Mouse (Mus musculus): ENCODE data around the gene Ubr4.

Gene Ubr4

DNA sequence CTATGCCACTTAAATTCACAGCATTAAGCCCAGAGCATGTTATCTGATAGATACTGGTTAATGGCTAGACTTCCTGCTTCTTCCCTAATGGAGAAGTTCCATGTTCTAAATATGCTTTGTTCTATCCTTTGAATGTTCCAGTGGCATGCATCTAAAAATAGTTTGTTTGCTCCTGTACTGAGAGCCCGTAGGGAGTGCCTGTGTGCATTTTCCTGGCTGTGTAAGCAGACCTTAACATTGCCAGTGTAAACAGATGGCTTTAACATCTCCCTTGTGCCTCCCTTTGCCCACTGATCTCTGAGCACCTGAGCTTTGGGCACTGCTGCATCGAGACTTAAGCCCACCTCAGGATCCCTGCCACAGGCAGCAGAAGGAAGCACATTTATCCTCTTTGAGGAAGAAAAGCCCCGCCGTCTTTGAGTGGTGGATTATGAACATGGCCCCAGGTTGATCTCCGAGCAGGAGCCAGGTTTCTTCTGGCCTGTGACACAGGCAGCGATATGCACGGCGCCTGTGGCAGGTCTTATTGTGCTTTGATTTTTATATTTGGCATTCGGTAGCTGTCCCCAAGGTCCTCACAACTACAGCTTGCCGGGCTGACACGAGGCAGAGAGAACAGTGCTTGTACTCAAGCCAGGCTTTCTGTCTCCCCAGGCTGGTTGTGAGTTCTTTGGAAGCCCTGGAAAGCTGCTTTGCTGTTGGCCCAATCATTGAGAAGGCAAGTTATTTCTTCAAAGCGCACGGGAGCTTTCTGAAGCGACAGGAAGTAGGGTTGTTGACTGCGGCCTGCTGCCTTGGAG lies 80.8 kb downstream of the Ubr4 start:
- DNase-seq = no peak

DNA sequence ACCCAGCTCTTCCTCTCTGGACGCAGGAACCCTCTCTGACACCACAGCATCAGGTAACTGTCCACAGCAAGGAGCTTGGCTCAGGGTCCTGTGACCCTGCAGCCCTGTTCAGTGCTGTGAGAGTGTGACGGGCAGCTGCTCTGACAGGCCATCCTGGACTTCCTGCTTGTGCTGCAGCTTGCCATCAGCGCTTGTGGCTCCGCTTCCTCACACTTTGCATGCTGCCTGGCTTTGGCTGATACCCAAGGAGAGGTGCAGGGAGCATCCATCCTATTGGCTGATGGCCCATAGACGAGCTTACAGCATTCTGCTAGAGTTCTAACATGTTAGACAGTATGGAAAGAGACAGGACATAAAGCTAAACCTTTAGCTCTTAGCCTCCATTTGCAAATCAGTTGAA lies 88.8 kb downstream of the Ubr4 start:
- DNase-seq = no peak

DNA sequence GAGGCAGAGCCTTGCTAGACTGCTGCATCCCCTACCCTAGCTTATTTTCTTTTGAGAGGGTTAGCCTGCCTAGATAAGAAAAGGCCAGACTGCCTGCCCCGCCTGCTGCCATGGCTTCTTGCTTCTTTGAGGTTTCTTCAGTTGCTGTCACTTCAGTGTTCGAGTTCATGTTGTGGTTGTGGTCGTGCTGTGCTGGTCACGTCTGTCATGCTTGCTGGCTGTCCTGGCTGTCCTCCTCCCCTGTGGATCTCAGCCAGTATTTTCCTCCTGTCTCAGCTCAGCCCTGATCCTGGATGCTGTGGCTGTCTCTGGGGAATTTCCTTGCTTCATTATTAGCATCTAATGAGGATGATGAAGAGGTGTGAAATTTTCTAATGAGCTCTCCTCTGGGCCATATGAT lies 89.4 kb downstream of the Ubr4 start:
- DNase-seq = no peak

DNA sequence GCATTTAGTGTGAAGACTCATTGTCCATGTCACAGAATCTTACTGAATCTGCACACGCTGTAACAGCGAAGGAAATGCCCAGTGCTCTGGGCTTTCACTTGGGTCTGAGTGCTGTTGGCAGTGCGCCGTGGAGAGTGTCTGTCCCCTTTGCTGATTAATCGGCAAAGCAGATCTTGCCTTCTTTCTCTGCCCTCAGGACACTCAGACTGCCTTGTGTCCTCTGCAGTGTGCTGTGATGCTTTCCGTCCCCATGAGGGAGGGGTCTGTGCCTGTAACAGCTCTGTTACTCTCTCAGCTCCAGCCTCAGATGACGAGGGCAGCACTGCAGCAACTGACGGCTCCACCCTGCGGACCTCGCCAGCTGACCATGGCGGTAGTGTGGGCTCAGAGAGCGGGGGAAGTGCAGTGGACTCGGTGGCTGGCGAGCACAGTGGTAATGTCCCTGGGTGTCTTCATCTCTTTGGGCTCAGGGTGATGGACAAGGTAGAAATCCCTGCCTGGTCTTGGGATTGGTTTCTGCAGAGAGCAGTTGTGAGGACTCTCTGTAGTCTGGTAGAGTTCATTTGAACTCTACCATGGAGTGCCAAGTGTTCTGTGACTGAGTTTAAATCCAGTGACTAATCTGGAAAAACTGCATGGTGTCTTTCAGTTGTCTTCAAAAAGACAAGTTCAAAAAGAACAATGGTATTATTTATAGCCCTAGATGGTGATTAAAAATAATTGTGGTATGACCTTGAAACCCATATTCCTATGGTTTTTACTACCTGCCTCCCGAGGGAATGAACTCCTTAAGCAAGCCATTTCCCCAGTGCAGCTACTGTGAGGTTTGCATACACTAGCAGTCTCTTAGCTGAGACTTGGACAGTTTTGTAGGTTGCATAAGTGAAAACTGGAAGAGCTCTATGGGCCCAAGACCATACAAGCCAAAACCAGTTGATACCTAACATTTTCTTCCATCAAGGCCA lies 90.3 kb downstream of the Ubr4 start:
- no peak for DNase-seq

DNA sequence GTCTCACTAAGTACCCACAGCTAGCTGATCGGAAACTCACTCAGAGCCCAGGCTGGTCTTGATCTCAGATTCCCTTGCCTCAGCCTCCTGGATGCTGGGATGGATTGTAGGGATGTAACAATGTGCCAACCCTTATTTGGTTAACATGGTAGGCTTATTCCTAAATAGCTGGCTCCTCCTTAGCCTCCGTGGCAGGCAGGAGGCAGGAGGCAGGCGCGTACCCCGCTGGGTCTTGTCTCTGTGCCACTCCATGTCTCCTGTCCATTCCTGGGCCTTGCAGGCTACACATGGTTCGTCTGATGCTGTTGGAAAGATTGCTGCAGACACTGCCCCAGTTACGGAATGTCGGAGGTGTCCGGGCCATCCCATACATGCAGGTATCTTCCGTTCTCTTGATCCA lies 91.9 kb downstream of the Ubr4 start:
- DNase-seq = no peak

DNA sequence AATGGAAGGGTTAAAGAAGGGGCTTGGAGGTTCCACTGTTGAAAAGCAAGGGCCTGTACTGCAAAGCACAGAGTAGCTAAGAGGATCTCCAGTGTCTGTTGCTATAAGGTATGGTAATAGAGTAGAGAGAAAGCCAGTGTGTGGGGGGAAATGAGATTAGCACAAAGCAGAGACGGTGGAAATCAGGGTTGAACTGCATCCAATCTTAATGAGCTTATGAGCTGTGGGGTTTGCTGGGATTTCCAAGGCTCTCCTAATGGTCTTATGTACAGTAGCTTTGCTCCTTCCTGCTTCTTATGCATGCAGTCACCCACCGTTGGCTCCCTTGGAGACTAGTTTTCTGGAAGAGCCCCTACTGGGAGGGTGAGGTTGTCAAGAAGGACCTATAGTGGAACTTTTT lies 93.8 kb downstream of the Ubr4 start:
- DNase-seq = no peak

DNA sequence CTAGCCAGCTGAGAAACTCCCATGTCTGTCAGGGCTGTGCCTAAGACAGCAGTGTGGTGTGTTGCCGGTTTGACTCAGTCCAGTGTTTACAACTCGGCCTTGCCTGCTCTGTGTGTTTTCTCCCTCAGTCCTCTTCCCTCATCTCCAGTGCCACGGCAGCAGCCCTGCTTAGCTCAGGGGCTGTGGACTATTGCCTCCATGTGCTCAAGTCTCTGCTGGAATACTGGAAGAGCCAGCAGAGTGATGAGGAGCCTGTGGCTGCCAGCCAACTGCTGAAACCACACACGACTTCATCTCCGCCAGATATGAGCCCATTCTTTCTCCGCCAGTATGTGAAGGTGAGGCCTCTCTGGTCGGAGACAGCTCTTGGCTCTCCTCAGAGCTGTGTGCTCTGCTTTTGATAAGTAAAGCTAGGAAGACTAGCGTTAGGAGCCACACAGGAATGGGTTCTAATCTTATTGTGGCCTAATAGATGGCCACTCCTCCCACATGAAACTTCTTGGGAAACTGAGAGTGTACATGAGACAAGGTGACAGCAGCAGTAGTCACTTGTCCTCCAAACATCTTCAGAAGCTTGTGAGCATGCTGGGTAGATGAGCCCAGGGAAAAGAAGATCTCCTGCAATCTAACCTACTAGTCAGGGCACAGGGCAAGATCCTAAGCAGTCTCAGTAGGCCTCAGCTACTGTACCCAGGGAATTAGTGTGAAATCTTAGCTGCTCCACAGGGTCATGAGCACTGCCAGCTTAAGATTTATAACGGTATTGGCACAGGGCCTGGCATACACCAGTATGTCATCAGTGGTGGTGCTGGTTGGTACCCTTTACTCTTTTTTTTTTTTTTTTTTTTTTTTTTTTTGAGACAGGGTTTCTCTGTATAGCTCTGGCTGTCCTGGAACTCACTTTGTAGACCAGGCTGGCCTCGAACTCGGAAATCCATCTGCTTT lies 94.6 kb downstream of the Ubr4 start:
- DNase-seq = no peak

DNA sequence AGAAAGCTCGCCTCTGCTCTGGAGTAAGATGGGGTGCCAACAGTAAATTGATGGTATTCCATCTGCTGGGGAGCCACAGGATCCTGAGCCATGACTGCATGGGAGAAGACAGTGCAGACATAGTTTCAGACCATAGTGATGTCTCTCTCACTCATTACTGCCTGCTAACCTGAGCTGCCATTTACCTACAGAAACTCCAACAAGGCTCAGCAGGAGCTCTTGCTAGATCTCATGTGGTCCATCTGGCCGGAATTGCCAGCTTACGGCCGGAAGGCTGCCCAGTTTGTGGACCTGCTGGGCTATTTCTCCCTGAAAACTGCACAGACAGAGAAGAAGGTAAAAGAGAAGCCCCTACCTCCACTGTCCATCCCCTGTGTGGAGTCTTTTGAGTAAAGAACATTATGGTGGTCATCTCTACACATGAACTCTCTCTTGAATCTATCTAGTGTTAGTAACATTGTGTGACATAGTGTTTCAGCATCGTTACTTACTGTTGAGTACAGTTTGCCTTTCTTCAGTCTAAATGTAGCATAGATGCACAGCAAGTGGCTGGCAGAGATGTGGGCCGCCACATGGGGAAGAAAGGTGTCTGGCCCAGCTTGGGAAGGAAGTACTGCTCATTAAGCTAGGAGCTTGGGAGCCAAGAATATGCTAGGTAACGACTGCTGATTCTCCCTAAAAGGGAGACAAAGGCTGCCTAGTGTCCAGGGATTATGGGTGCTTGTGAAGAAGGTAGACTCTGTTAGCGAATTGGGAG lies 100.7 kb downstream of the Ubr4 start:
- no peak for DNase-seq

DNA sequence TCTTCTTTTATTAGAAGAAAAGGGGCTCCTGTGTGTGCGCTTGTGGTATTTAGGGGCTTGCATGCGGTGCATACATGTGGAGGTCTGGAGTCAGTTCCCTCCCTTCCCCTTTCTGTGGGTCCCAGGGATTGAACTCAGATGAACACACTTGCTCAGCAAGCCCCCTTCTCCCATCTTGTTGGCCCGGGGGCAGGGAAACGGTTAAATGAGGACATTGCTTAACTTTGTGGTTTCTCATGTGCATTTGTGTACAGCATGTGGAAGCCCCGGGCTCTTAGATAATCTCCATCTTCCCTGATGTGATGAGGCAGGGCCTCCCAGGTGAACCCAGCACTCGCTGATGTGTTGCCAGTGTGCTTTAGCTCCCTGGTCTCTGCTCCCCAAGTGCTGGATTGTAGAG lies 101.9 kb downstream of the Ubr4 start:
- no peak for DNase-seq

DNA sequence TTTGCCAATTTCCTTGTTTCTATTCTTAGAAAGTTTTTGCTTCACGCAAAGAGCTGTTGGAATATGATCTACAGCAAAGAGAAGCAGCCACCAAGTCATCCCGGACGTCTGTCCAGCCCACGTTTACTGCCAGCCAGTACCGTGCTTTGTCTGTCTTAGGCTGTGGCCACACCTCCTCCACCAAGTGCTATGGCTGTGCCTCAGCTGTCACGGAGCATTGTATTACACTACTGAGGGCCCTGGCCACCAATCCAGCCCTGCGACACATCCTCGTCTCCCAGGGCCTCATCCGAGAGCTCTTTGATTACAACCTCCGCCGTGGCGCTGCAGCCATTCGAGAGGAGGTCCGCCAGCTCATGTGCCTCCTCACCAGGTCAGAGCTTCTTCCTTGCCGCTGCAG lies 107.6 kb downstream of the Ubr4 start:
- DNase-seq = no peak

DNA sequence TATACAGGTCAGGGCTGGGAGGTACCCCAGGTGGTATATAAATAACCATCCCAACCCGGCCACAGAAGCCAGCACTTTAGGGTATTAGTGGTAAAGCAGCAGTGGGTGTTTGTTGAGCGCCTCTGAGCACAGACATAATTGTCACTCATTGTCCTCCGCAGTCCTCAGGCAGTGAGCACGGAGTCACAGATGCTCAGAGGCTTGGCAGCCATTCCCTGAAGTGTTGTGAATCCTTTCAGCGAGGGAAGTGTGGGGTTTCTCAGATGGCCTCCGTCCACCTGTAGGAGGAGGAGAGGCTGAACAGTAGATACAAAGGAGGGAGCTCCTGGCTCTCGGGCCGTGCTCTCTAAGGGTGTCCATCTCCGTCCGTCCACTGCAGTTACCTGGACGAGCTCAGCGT lies 111.8 kb downstream of the Ubr4 start:
- DNase-seq = no peak

DNA sequence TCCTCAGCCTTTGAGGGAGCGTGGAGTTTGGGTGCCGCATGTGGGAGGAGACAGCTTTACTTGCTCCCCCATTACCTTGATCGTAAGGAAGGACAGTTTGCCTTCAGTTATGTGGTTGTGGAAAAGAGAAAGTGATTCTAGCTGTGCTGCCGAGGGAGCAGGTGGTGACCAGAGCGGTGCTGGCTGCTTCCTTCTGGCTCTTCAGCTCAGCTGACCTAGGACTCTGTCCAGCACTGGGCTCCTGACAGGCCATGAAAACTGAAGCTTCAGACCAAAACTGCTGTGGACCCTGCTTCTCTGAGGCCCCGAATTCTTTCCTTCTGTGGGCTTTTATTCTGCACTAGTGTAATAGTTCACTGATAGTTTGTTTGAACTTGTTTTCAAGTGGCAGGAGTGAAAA lies 114.1 kb downstream of the Ubr4 start:
- DNase-seq = no peak

DNA sequence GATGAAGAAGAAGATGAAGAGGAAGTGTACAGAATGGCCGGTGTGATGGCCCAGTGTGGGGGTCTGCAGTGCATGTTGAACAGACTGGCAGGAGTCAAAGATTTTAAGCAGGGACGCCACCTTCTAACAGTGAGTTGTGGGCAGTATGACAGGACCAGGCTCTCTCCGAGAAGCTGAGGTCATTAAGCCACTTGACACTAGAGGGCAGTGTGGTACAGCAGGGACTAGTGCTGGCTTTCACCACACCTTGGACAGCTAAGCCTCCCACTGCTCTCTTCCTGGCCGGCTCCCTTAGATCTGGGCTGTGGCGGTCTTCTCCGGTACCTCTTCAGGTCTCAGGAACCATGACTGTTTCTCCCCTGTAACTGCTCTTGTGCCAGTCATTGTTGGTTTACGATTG lies 117.8 kb downstream of the Ubr4 start:
- DNase-seq = peak; percentile 17 to 31

DNA sequence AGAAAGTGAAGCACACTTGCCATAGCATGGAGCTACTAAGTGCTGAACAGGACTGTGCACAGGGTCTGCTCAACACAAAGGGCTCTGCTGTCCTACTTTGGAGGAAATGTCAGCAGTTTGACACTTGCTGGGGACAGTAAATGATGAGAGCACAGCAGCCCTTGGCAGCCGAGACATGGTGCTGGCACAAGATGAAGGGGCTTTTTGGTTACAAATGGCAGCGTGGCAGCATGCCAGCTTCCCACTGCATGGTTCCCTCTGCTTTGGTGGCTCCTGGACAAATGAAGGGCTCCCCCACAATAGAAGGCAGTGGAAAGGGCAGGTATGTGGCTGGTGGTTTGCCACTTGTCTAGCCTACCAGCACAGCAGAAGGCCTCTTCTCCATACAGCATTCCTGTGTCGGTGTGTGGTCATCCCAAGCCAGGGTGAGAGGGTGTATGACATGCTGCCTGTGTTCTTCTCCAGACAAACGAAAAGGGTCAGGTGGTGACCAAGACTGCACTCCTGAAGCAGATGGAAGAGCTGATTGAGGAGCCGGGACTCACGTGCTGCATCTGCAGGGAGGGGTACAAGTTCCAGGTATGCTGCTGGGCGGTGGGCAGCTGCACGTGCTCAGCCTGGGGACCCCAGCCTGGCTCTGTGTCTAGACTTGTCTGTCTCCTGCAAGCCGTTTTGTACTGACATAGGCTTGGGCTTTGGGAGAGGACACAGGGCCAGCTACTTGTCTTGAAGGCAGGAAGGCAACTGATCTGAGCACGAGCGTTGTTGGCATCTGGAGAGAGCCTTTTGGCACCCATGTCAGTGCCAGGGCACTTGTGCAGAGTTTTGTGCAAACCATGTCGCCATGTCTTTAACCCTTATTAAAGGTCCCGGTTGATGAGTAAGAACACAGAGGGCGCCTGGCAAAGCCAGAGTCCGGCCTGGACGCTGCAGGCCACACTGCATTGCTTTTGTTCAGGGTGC lies 124.5 kb downstream of the Ubr4 start:
- DNase-seq = no peak

DNA sequence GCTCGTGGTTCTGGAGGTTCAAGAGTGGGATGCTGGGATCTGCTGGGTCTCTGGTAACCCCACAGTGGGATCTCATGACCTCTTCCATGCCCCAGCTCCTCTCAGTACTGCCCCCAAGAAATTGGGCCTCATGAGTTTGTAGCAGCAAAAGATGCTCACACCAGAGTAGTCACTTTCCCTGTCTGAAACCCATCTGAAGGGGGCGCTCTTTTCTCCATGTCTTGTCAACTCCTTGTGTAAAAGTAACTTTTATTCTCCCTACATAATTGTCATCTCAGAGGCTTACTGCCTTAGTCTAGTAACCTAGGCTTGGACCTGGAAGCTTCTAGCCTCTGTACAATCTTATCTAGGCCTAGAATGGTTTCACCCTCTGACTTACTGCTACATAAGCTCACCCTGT lies 125.6 kb downstream of the Ubr4 start:
- DNase-seq = no peak

DNA sequence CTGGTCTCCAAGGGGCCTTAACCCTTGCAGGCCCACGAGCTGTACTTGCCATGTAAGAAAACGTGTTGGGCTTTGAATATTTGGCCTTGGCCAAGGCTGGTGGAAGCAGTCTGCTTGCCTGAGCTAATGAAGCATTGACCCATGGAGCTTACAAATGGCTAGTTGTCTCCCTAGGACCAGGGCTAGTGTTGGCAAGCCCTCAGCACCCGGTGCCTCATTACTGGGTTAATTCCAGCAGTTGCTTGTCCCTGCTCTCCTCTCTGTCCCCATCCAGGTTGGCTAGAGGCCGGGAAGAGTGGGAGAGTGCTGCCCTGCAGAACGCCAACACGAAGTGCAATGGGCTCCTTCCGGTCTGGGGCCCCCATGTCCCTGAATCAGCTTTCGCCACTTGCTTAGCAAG lies 126.8 kb downstream of the Ubr4 start:
- DNase-seq = no peak

DNA sequence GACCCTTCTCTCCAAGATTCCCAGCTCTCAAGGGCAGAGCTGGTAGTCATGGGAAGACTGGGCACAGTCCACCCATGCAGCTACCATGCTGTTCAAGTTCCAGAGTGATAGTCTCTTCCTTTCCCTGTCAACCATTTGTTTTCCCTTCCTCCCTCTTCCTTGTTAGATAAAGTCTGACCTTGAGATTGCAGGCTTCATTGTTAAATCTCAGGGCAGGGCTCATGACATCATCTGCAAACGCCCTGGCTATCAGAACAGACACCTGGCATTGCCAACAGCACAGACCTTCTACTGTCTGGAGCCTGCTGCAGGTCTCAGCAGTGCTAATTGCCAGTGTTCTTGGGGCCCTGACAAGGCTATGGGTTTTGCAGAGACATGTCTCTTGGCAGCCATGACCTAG lies 129.0 kb downstream of the Ubr4 start:
- no peak for DNase-seq

DNA sequence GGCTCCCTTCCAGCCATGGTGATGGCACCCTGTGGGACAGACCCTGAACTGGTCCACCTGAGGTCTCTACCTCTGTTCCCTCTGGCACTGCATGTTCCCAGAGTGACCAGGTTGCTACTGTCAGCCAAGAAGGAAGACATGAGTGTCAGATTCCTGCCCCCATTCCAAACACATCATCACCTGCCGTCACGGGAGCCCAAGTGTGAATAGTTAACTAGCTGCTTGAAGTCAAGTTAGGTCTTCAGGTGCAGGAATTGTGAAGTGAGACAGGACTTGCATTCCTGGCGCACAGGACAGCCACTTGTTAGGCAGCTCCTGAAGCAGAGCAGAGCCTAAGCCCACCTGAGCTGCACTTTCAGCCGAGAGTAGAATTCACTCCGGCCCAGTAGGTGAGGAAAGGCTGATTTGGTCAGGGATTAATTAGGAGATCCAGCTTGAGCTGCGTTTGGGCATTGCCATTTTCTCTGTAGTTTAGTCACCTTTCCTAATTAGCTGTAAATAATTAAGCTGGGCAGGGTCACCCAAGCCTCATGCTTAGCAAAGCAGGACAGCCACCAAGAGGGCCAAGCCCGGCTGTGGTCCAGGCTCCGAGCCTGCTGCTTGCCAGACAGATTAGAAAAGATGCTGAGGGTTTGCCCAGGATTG lies 131.2 kb downstream of the Ubr4 start:
- DNase-seq = no peak

DNA sequence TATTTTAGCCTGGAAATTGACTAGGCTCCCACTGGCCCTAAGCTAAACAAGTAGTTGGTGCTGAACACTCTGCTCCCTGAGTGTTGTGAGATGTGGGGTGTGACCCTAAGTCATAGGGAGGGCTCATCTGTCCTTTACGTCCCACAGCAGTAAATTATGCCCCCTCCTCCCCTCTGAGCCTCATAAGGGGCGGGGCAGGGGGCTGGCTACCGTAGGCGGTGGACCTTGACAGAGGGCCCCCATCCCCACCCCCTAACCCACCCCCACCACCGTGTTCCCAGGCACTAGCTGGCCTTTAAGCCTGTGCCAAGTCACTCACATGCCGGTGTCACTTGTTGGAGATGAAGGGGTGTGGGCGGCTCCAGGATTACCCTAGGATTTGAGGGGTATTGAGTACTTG lies 132.1 kb downstream of the Ubr4 start:
- DNase-seq = no peak

DNA sequence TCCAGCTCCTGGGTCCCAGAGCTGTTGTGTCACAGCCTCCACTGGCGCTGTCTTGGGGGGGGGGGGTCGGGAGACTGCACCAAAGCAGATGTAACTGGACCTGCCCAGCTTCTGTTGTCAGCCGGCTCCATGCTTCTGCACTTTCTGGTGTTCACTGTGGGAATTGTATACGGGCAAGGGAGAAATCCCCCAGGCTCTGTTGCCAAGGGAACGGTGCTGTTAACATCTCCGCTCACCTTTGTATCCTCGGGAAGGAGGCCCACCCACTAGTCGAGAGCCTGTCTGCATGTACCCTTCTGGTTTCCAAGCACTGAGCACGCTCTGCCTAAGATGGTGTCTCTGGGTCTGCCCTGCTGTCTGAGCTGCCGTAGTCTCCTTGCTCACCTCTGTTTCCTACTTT lies 134.7 kb downstream of the Ubr4 start:
- no peak for DNase-seq
